Mouse (Mus musculus) embryonic facial prominence, embryonic 11.5 days (tissue): Measurements from ENCODE around the gene Scnn1b. TPM values are rescaled to one million over a fixed set of nuclear protein-coding genes. Genes with fewer than 3 reads are reported as not detected.

Source experiments
- ATAC-seq: fragments of 200-750 bp; cut with Nextera tagmentation; replicated peaks from 2 replicates; pipeline ENCODE4 v1.8.0; 2017; ENCODE audit warnings: low read depth; ENCODE audit not compliant: insufficient number of reproducible peaks, low FRiP score, low TSS enrichment
- DNase-seq: peaks from one replicate; pipeline ENCODE4 v3.0.0-alpha.2; 2015; ENCODE audit warnings: low spot score
- H3K27ac ChIP-seq: fragments of 300-500 bp; sonication (generic); replicated peaks from 2 replicates; pipeline ENCODE4 v1.5.1; 2014; ENCODE audit warnings: mild to moderate bottlenecking, low read depth, low read length, control low read depth
- H3K27me3 ChIP-seq: fragments of 300-500 bp; sonication (generic); 2 replicates; pipeline ENCODE4 v1.6.1; 2014; ENCODE audit warnings: mild to moderate bottlenecking, low read length, moderate library complexity, mixed read lengths; ENCODE audit not compliant: control insufficient read depth, insufficient read depth
- H3K36me3 ChIP-seq: fragments of 300-500 bp; sonication (generic); replicated peaks from 2 replicates; pipeline ENCODE4 v1.6.1; 2014; ENCODE audit warnings: low read depth, mild to moderate bottlenecking, low read length, moderate library complexity, mixed read lengths; ENCODE audit not compliant: control insufficient read depth, insufficient read depth
- H3K4me1 ChIP-seq: fragments of 300-500 bp; sonication (generic); 2 replicates; pipeline ENCODE4 v1.6.1; 2014; ENCODE audit warnings: low read length, mixed read lengths; ENCODE audit not compliant: control insufficient read depth, insufficient read depth
- H3K4me2 ChIP-seq: fragments of 300-500 bp; sonication (generic); 2 replicates; pipeline ENCODE4 v1.6.1; 2014; ENCODE audit warnings: low read depth, mild to moderate bottlenecking, control low read depth, low read length, moderate library complexity
- H3K4me3 ChIP-seq: fragments of 300-500 bp; sonication (generic); 2 replicates; pipeline ENCODE4 v1.5.1; 2014; ENCODE audit warnings: low read depth, low read length, control low read depth
- H3K9ac ChIP-seq: fragments of 300-500 bp; sonication (generic); replicated peaks from 2 replicates; pipeline ENCODE4 v1.6.1; 2014; ENCODE audit warnings: mild to moderate bottlenecking, control low read depth, low read length
- H3K9me3 ChIP-seq: fragments of 300-500 bp; sonication (generic); replicated peaks from 2 replicates; pipeline ENCODE4 v1.6.1; 2016; ENCODE audit warnings: mild to moderate bottlenecking, low read length, inconsistent platforms, mixed read lengths; ENCODE audit not compliant: control insufficient read depth
- whole genome bisulfite sequencing: fragments of 180-500 bp; shearing (Covaris S2); extraction: QIAGEN DNeasy Blood & Tissue Kit; methylation state at CpG from one replicate; pipeline ENCODE4 v1.1.7; 2014; 5-methylcytosine and 5-hydroxymethylcytosine counted together
- polyA plus RNA-seq: library from polyadenylated mRNA; unstranded; fragments of >200 nt; fragmentation: Nextera tagmentation; extraction: Ambion mirVana; gene quantifications from 2 replicates; pipeline ENCODE4 v1.2.1, GENCODE M21; 2014

Scnn1b gene
- 0.24 and 0.38 TPM in 2 replicates for polyA plus RNA-seq

GRCm38 (mm10) chr7:121864858-121865585, at the start of gene Scnn1b:
TSS of gene Scnn1b (plus strand) at chr7:121865038.
- DNase-seq (no peak), ATAC-seq (0 out of 2 replicates have a peak, but pooled peaks have one; percentile 39)
- no peaks in the 10 kb centered on the region for H3K36me3 ChIP-seq
- no peaks in the 10 kb centered on the region for H3K4me1 ChIP-seq
- H3K9me3 ChIP-seq: no peaks in the 10 kb centered on the region
- H3K9ac ChIP-seq: no peak within 1 kb of the TSS
- no peak within 1 kb of the TSS for H3K27ac ChIP-seq
- H3K4me2 ChIP-seq: peak within 1 kb of the TSS; percentile 58
- peaks cover 18% of the 10 kb centered on the region for H3K27me3 ChIP-seq
- 3% methylated on average over 38 of the region's 42 CpGs for WGBS
- H3K4me3 ChIP-seq: peak within 1 kb of the TSS; percentile 29

- no peaks in the 10 kb centered on the region for H3K9me3 ChIP-seq
- H3K4me3 ChIP-seq: no peak overlapping the region
- no peak overlapping the region for H3K27ac ChIP-seq
- H3K9ac ChIP-seq: no peak overlapping the region
- no peak for DNase-seq
- no peak for ATAC-seq
- no peaks in the 10 kb centered on the region for H3K36me3 ChIP-seq
- no peaks in the 10 kb centered on the region for H3K27me3 ChIP-seq
- 86% methylated on average over 6 of the region's 6 CpGs for WGBS
- H3K4me1 ChIP-seq: no peaks in the 10 kb centered on the region
- H3K4me2 ChIP-seq: no peak overlapping the region
Measured at GRCm38 (mm10) chr7:121821632-121822031, 43.2 kb upstream of the Scnn1b start.

GRCm38 (mm10) chr7:121828481-121828880, 36.4 kb upstream of the Scnn1b start:
- DNase-seq (no peak), ATAC-seq (no peak)
- Histone ChIP-seq H3K27me3 (no peaks in the 10 kb centered on the region), H3K9me3 (no peaks in the 10 kb centered on the region), H3K9ac (no peak overlapping the region), H3K4me1 (no peaks in the 10 kb centered on the region), H3K4me2 (no peak overlapping the region), H3K4me3 (no peak overlapping the region), H3K36me3 (no peaks in the 10 kb centered on the region), H3K27ac (no peak overlapping the region)
- WGBS: 80% methylated on average over 1 of the region's 1 CpGs

- no peak overlapping the region for H3K4me2 ChIP-seq
- H3K9me3 ChIP-seq: no peaks in the 10 kb centered on the region
- H3K9ac ChIP-seq: no peak overlapping the region
- H3K4me3 ChIP-seq: no peak overlapping the region
- H3K27me3 ChIP-seq: no peaks in the 10 kb centered on the region
- H3K4me1 ChIP-seq: no peaks in the 10 kb centered on the region
- no peak for DNase-seq
- WGBS: 84% methylated on average over 7 of the region's 7 CpGs
- H3K27ac ChIP-seq: no peak overlapping the region
- ATAC-seq: no peak
- H3K36me3 ChIP-seq: no peaks in the 10 kb centered on the region
Measured at GRCm38 (mm10) chr7:121835392-121835791, 29.4 kb upstream of the Scnn1b start.

GRCm38 (mm10) chr7:121836827-121837226, 28.0 kb upstream of the Scnn1b start:
- Histone ChIP-seq H3K27me3 (no peaks in the 10 kb centered on the region), H3K9ac (no peak overlapping the region), H3K4me1 (no peaks in the 10 kb centered on the region), H3K36me3 (no peaks in the 10 kb centered on the region), H3K4me2 (no peak overlapping the region), H3K9me3 (no peaks in the 10 kb centered on the region), H3K27ac (no peak overlapping the region), H3K4me3 (no peak overlapping the region)
- DNase-seq: no peak
- ATAC-seq: no peak
- WGBS: 82% methylated on average over 7 of the region's 7 CpGs

GRCm38 (mm10) chr7:121840810-121841209, 24.0 kb upstream of the Scnn1b start:
- Histone ChIP-seq H3K9me3 (no peaks in the 10 kb centered on the region), H3K4me2 (no peak overlapping the region), H3K27ac (no peak overlapping the region), H3K27me3 (no peaks in the 10 kb centered on the region), H3K9ac (no peak overlapping the region), H3K4me1 (no peaks in the 10 kb centered on the region), H3K36me3 (no peaks in the 10 kb centered on the region), H3K4me3 (no peak overlapping the region)
- DNase-seq (peak; percentile 23), ATAC-seq (no peak; the same call in 1 of the 2 replicates)
- 71% methylated on average over 7 of the region's 7 CpGs for WGBS

GRCm38 (mm10) chr7:121842234-121842633, 22.6 kb upstream of the Scnn1b start:
- Histone ChIP-seq H3K27ac (no peak overlapping the region), H3K9ac (no peak overlapping the region), H3K9me3 (no peaks in the 10 kb centered on the region), H3K4me1 (no peaks in the 10 kb centered on the region), H3K27me3 (no peaks in the 10 kb centered on the region), H3K36me3 (no peaks in the 10 kb centered on the region), H3K4me2 (no peak overlapping the region), H3K4me3 (no peak overlapping the region)
- ATAC-seq: no peak
- 80% methylated on average over 6 of the region's 6 CpGs for WGBS
- no peak for DNase-seq

- Histone ChIP-seq H3K9me3 (no peaks in the 10 kb centered on the region), H3K9ac (no peak overlapping the region), H3K27ac (no peak overlapping the region), H3K4me3 (no peak overlapping the region), H3K36me3 (no peaks in the 10 kb centered on the region), H3K4me1 (no peaks in the 10 kb centered on the region), H3K4me2 (no peak overlapping the region), H3K27me3 (no peaks in the 10 kb centered on the region)
- WGBS: 74% methylated on average over 6 of the region's 6 CpGs
- ATAC-seq (no peak), DNase-seq (no peak)
Measured at GRCm38 (mm10) chr7:121845964-121846363, 18.9 kb upstream of the Scnn1b start.
